In the genomic region with DNA sequence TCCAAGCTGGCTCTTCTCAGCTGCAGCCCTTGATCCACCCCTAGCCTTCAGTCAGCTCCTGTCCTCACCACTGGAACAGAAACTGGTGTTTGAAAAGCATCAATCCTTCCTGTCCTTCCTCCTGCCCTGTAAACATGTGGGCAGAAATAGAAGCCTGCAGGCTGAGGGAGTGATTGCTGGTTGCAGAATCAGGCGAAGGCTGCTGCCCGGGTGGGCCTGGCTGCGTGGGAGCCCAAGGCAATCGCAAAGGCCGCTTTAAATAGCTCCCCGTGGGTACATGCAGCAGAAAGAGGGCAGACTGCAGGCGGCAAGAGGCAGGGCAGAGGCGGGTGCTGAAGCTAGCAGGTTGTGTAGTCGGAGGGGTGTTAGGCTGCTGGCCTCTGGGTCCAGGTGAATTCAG, we compare ENCODE assay signal across 16 mouse cellular contexts. TPM values are rescaled to one million over a fixed set of nuclear protein-coding genes. Genes with fewer than 3 reads are reported as not detected.
DNase-seq lines count a peak whose midpoint lies in the region; ATAC-seq lines count a peak whose summit lies in the region.
"Had no signal": no experiment of that assay in that cellular context is flagged by ENCODE, and none has a peak within 500 bp of the region (broad histone marks: within the 10 kb centered on the region; RNA-seq: fewer than 3 reads in every experiment).

No protein-coding gene starts in this region.

- H3K4me3 ChIP-seq in neural tube, embryonic 12.5 days = no peak overlapping the region
- no peak overlapping the region for H3K4me3 ChIP-seq in heart, embryonic 10.5 days
- H3K4me3 ChIP-seq: limb, embryonic 12.5 days; megakaryocyte, embryonic 14.5 days had no signal

- no peaks in the 10 kb centered on the region for H3K27me3 ChIP-seq in neural tube, embryonic 12.5 days (replicated peaks)
- H3K27me3 ChIP-seq in heart, embryonic 10.5 days (ENCODE audit: insufficient read depth, poor library complexity, severe bottlenecking) = peaks cover 42% of the 10 kb centered on the region

- WGBS in neural tube, embryonic 12.5 days = 21% methylated on average over 9 of the region's 9 CpGs
- WGBS in heart, embryonic 10.5 days = 33% methylated on average over 9 of the region's 9 CpGs

- H3K4me1 ChIP-seq in neural tube, embryonic 12.5 days = peaks cover 11% of the 10 kb centered on the region
- H3K4me1 ChIP-seq in heart, embryonic 10.5 days = peaks cover 7% of the 10 kb centered on the region; the same call in 1 of the 2 replicates
- H3K4me1 ChIP-seq: limb, embryonic 12.5 days; megakaryocyte, embryonic 14.5 days had no signal

- 0 out of 2 replicates have a peak overlapping the region, but pooled peaks have one; percentile 42 for H3K9ac ChIP-seq in neural tube, embryonic 12.5 days
- H3K9ac ChIP-seq: limb, embryonic 12.5 days had no signal

- no peaks in the 10 kb centered on the region for H3K9me3 ChIP-seq in neural tube, embryonic 12.5 days
- no peaks in the 10 kb centered on the region for H3K9me3 ChIP-seq in heart, embryonic 10.5 days
- H3K9me3 ChIP-seq: G1E; limb, embryonic 12.5 days; megakaryocyte, embryonic 14.5 days had no signal

- no peak for ATAC-seq in neural tube, embryonic 12.5 days (ENCODE audit: low FRiP score, low read depth)
- no peak for ATAC-seq in granulocyte monocyte progenitor cell, adult 5-6 weeks (replicated peaks; ENCODE audit: poor library complexity, severe bottlenecking)

- DNase-seq in cerebellum, adult 9-11 months = peak; percentile 58
- no peak for DNase-seq in cerebellum, postnatal 4 days (ENCODE audit: low spot score in 2 of 2)
- no peak for DNase-seq in neural tube, embryonic 10.5 days (ENCODE audit: extremely low spot score, low spot score)
- peak; percentile 28 to 47 for DNase-seq in layer of hippocampus, postnatal 14 days (ENCODE audit: low spot score in 2 of 2)
- DNase-seq in right cerebral cortex, postnatal 25 days = peak; percentile 70
- DNase-seq in heart, embryonic 10.5 days (ENCODE audit: low spot score) = no peak
- DNase-seq: lung, adult 18-20 months; spleen, adult 18-20 months; thymus, adult 18-20 months had no signal

- no peak overlapping the region for H3K4me2 ChIP-seq in neural tube, embryonic 12.5 days (replicated peaks)
- H3K4me2 ChIP-seq: limb, embryonic 12.5 days had no signal

- no peaks in the 10 kb centered on the region for H3K36me3 ChIP-seq in neural tube, embryonic 12.5 days
- no peaks in the 10 kb centered on the region for H3K36me3 ChIP-seq in heart, embryonic 10.5 days
- H3K36me3 ChIP-seq: G1E; limb, embryonic 12.5 days had no signal

- no peak overlapping the region for H3K27ac ChIP-seq in neural tube, embryonic 12.5 days
- no peak overlapping the region for H3K27ac ChIP-seq in heart, embryonic 10.5 days
- H3K27ac ChIP-seq: limb, embryonic 12.5 days had no signal

RNA-seq across cellular contexts. Expression of a gene that starts 15.2 kb away (rescaled TPM):
- polyA plus RNA-seq in neural tube, embryonic 12.5 days (2016; fragmentation: Nextera tagmentation; extraction: Ambion mirVana) = 0.34 TPM in 1 of 2 replicates, not detected in the other
- total RNA-seq in layer of hippocampus, postnatal 14 days (2021) = 10 to 100 TPM; 10.4 to 14.9 TPM
- total RNA-seq in granulocyte monocyte progenitor cell, adult 5-6 weeks (2014; fragmentation: Nextera tagmentation) = not detected in 2 replicates
- total RNA-seq in granulocyte monocyte progenitor cell, adult 5-6 weeks (2017) = not detected in 2 replicates
- not detected in 2 replicates for polyA plus RNA-seq in heart, embryonic 10.5 days (2016; fragmentation: Nextera tagmentation; extraction: Ambion mirVana)
- total RNA-seq: G1E; heart, adult 8-10 months had no signal
- polyA plus RNA-seq: G1E had no signal

RNA-seq across cellular contexts. Expression of a gene that starts 21.6 kb away (rescaled TPM):
- 33.3 and 35.8 TPM in 2 replicates for polyA plus RNA-seq in neural tube, embryonic 12.5 days (2016; fragmentation: Nextera tagmentation; extraction: Ambion mirVana)
- total RNA-seq in layer of hippocampus, postnatal 14 days (2021) = 100 to 1,000 TPM; 148 to 158 TPM
- total RNA-seq in granulocyte monocyte progenitor cell, adult 5-6 weeks (2014; fragmentation: Nextera tagmentation) = not detected in 2 replicates
- total RNA-seq in granulocyte monocyte progenitor cell, adult 5-6 weeks (2017) = not detected in 2 replicates
- 8.9 and 12.4 TPM in 2 replicates for polyA plus RNA-seq in heart, embryonic 10.5 days (2016; fragmentation: Nextera tagmentation; extraction: Ambion mirVana)
- total RNA-seq: hematopoietic stem cell, adult 5-6 weeks had no signal
- polyA plus RNA-seq: G1E had no signal

RNA-seq across cellular contexts. Expression of a gene that starts 26.2 kb away (rescaled TPM):
- polyA plus RNA-seq in neural tube, embryonic 12.5 days (2016; fragmentation: Nextera tagmentation; extraction: Ambion mirVana) = 4.0 and 4.7 TPM in 2 replicates
- 10 to 100 TPM in 1 of 2 experiments, 1 to 10 TPM in 1; 9.6 to 11.5 TPM for total RNA-seq in layer of hippocampus, postnatal 14 days (2021)
- 0.92 TPM in 1 of 2 replicates, not detected in the other for total RNA-seq in granulocyte monocyte progenitor cell, adult 5-6 weeks (2014; fragmentation: Nextera tagmentation)
- 0.13 TPM in 1 of 2 replicates, not detected in the other for total RNA-seq in granulocyte monocyte progenitor cell, adult 5-6 weeks (2017)
- 1.7 and 3.3 TPM in 2 replicates for polyA plus RNA-seq in heart, embryonic 10.5 days (2016; fragmentation: Nextera tagmentation; extraction: Ambion mirVana)
- polyA plus RNA-seq: G1E had no signal

Comparison
In these comparisons a context has a peak if more than half of its experiments do, and no peak if none do; other contexts are left out.
1. DNase-seq: peak in cerebellum, adult 9-11 months (single experiment), layer of hippocampus, postnatal 14 days (2 of 2) and right cerebral cortex, postnatal 25 days (single experiment); none in cerebellum, postnatal 4 days (0 of 2), neural tube, embryonic 10.5 days (single experiment) and heart, embryonic 10.5 days (single experiment).
2. RNA of a gene that starts 15.2 kb away (total RNA-seq): 10.4 to 14.9 TPM in layer of hippocampus, postnatal 14 days; not detected in granulocyte monocyte progenitor cell, adult 5-6 weeks; every median in the first group is over 10 times any median in the second.
3. RNA of a gene that starts 21.6 kb away (total RNA-seq): 148 to 158 TPM in layer of hippocampus, postnatal 14 days; not detected in granulocyte monocyte progenitor cell, adult 5-6 weeks; every median in the first group is over 100 times any median in the second.
4. RNA of a gene that starts 26.2 kb away (total RNA-seq): 9.6 to 11.5 TPM in layer of hippocampus, postnatal 14 days; 0.13 to 0.92 TPM in granulocyte monocyte progenitor cell, adult 5-6 weeks; every median in the first group is over 4 times any median in the second.